Mouse (Mus musculus) MN1 (cell line): ENCODE data around the gene Pramef12.
"Not testable (repeated sequence)": the region's sequence is repeated elsewhere in the genome, so short reads cannot be mapped to it uniquely, and the experiment has no call there.

Source experiments
- DNase-seq: peaks from one replicate; pipeline ENCODE4 v3.0.0-alpha.2; 2016; ENCODE audit warnings: low spot score

Gene Pramef12

GRCm38 (mm10) chr4:144408290-144408689 lies at the start of gene Pramef12:
Gene Pramef12 (minus strand): TSS chr4:144408464.
- no peak for DNase-seq

GRCm38 (mm10) chr4:144453217-144453616 lies 45.0 kb upstream of the Pramef12 start, which contains the start of gene Gm9944:
Gene Gm9944 (minus strand): TSS chr4:144453317.
- no peak for DNase-seq

- DNase-seq = no peak
Measured at GRCm38 (mm10) chr4:144448546-144448945, 40.3 kb upstream of the Pramef12 start.

DNA sequence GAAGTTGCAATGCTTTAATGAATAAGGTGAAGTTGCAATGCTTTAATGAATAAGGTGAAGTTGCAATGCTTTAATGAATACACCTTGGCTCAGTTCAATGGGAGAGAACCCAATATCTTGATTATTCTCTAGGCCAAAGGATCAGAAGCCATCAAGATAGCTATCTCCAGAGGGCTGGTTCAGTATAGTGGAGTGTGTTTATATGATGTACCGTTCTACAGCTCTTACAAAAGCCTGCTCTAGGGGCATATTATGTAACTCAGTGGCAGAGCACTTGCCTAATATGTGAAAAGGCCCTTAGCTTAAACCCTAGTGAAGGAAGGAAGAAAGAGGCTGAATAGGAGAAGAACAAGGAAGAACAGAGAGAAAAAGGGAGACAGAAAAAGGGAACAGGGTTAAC lies 33.3 kb upstream of the Pramef12 start:
- no peak for DNase-seq

- no peak for DNase-seq
Measured at GRCm38 (mm10) chr4:144441095-144441494, 32.8 kb upstream of the Pramef12 start.

DNA sequence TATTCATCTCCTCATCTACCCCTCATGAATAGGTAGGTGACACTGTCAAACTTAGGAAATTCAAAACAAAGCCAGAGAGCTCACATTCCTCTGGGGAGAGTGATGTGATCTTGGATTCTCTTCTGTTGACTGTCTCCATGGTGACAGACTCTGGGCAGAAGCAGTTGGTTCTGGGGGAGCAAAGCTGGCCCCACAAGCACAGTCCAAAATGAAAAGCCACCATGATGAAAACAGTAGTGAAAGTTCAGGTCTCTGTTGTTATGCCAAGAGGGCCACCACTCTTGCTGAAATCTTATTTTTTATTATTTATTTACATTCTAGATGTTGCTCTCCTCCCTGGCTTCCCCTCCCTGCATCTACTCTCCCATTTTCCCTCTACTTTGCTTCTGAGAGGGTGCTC lies 30.4 kb upstream of the Pramef12 start, which contains the start of gene 1700012P22Rik:
Gene 1700012P22Rik (minus strand): TSS at position 101 of the 400 bp plus-strand sequence.
- no peak for DNase-seq

DNA sequence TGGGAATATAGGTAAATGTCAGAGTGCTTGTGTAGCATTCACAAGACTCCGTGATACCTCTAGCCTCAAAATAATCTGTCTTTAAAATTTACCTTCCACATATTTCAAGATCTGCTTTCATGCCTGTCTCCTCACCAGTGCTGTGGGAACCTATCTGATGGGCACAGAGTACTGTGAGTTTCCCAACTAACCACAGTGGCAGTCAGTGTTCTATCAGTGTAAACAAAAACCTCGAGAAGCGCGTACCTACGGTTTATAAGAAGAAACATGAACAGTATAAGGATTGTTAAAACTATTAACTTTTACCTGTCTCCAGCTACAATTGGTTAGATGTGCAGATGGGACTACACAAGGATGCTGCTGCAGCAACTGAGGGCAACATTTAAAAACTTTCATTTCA lies 25.0 kb upstream of the Pramef12 start:
- no peak for DNase-seq

DNA sequence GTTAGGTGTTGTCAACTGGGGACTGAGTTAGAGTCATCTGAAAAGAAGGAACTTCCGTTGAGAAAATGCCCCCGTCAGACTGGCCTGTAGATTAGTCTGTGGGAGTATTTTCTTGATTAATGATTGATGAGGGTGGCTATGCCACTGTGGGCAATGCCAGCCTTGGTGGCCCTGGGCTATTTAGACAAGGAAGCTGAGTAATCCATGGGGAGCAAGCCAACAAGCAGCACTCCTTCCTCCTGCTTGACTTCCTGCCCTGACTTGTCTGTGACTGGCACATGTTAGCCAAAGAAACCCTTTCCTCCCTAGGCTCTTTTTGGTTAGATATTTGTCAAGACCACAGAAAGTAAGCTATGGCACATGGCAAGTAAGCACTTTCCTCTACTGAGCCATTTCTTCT lies 22.5 kb upstream of the Pramef12 start:
- DNase-seq = no peak

GRCm38 (mm10) chr4:144428868-144429267 lies 20.6 kb upstream of the Pramef12 start:
- no peak for DNase-seq

DNA sequence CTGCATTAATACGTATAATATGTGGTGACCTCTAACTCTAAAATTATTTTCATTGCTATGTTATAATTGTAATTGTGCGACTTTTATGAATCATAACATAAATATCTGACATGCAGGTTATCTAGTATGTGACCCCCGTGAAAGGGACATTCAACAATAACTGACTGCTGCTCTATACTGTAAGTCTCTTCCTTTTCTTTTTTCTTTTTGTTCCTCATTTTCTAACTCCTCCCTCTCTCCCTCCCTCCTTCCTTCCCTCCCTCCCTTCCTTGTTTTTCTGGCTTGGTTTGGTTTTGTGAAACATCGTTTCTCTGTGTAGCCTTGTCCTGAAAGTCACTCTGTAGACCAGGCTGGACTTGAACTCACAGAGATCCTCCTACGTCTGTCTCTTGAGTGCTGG lies 16.3 kb upstream of the Pramef12 start:
- no peak for DNase-seq

GRCm38 (mm10) chr4:144420644-144421043 lies 12.4 kb upstream of the Pramef12 start:
- DNase-seq = no peak

GRCm38 (mm10) chr4:144406261-144406660 lies 2.0 kb downstream of the Pramef12 start:
- no peak for DNase-seq

GRCm38 (mm10) chr4:144404456-144405086 lies 3.7 kb downstream of the Pramef12 start:
- no peak for DNase-seq

DNA sequence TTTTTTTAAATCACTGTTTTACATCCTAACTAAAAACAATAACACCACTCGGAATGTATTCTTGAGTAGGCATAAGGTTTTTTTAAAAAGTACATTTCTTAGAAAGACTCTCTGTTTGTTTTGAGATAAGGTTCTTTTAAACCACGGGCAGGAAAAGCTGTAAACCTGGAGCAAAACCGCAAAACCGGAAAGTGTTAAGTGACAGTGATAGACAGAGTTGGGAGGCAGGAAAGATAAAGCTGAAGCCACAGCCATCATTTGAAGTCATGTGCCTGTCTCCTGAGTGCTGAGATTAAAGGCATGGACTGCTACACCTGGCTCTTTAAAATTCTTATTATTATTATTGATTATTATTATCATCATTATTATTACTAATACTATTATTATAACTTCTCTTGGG lies 5.6 kb downstream of the Pramef12 start:
- no peak for DNase-seq

GRCm38 (mm10) chr4:144396316-144396715 lies 11.9 kb downstream of the Pramef12 start:
- no peak for DNase-seq

DNA sequence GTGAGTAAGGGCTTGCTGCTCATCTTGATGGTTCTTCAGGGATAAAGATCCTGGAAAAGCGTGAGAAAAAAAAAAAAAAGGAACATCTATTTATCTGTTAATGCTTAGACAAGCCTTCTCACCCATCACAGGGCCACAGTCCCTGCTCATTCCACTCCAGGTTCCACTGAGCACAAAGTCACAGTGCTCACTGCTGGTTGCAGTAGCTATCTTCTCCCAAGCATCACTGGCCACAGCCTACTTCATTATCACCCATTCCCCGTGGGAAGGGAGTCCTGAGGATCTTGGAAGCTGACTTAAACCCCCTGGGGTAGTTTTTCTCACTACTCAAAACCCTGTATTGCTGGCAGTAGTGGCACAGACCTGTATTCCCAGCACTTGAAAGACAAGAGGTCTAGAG lies 30.4 kb downstream of the Pramef12 start, which contains the start of gene Pramef20:
Gene Pramef20 (minus strand): TSS at position 23 of the 400 bp plus-strand sequence.
- DNase-seq = no peak

GRCm38 (mm10) chr4:144357642-144358041 lies 50.6 kb downstream of the Pramef12 start, which contains the start of gene Gm13119:
Gene Gm13119 (plus strand): TSS chr4:144357942.
- DNase-seq = not testable (repeated sequence)
